Mouse (Mus musculus): Measurements from ENCODE around the gene Podxl2. TPM values are rescaled to one million over a fixed set of nuclear protein-coding genes. Genes with fewer than 3 reads are reported as not detected.

The Podxl2 gene
- polyA plus RNA-seq, 1 experiment = 12.5 TPM

DNA sequence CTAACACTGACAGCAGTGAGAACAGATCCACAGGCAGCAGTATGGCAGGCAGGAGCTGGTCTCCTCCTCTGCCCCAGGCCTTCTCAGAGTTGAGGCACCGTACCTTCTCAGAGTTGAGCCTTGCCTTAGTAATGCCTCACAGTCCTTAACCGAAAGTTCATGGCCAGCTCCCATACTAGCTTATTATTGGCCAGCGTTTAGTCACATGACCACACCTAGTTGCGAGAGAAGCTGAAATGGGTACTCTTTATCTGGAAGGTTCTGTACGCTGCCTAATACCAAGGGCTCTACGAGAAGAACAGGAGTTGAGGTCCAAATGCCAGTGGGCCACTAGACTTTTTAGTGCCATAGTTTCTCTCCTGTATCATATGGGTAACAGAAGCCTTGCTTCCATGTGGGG is 53.5 kb downstream of the Podxl2 start:
- Histone ChIP-seq H3K36me3 (ENCODE audit: control insufficient read depth, insufficient read depth, low read length) (no peaks in the 10 kb centered on the region), H3K27ac (ENCODE audit: insufficient read depth, low read depth, low read length) (no peak overlapping the region), H3K4me1 (ENCODE audit: control insufficient read depth, insufficient read depth, low read length) (peaks cover 6% of the 10 kb centered on the region; the same call in 1 of the 2 replicates), H3K27me3 (replicated peaks; ENCODE audit: control insufficient read depth, insufficient read depth, low read length) (no peaks in the 10 kb centered on the region), H3K4me3 (ENCODE audit: insufficient read depth, low read depth, low read length) (no peak overlapping the region)
- DNase-seq = no peak
- TF ChIP-seq CTCF (conservative IDR thresholded peaks at IDR 0.05; ENCODE audit: insufficient read depth, insufficient read length, low read depth, low read length) (no peak), POLR2A (IDR thresholded peaks at IDR 0.05; ENCODE audit: low read depth, low read length) (no peak)
- WGBS = 95% methylated on average over 6 of the region's 6 CpGs

DNA sequence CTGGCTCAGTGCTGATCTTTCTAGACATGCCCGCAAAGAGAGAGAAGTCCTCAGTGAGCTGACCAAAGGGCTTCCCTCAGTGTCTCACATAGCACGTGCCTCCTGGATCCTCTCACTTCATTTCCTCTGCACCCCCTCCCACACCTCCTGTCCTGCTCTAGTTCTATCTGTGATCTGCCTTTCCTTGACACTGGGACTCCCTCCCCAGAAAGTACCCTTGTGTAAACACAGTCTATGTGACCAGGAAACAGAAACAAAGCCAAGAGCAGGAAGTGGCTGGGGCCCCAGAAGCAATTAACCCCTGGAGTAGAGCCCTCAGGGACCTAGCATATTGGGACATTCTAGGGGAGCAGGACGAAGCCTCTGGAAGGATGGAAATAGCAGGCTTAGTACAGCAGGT is 54.0 kb downstream of the Podxl2 start:
- DNase-seq = peak; percentile 33
- Histone ChIP-seq H3K4me1 (ENCODE audit: control insufficient read depth, insufficient read depth, low read length) (peaks cover 6% of the 10 kb centered on the region; the same call in 1 of the 2 replicates), H3K36me3 (ENCODE audit: control insufficient read depth, insufficient read depth, low read length) (no peaks in the 10 kb centered on the region), H3K27me3 (replicated peaks; ENCODE audit: control insufficient read depth, insufficient read depth, low read length) (no peaks in the 10 kb centered on the region), H3K4me3 (ENCODE audit: insufficient read depth, low read depth, low read length) (no peak overlapping the region), H3K27ac (ENCODE audit: insufficient read depth, low read depth, low read length) (no peak overlapping the region)
- TF ChIP-seq POLR2A (IDR thresholded peaks at IDR 0.05; ENCODE audit: low read depth, low read length) = no peak
- TF ChIP-seq CTCF (conservative IDR thresholded peaks at IDR 0.05; ENCODE audit: insufficient read depth, insufficient read length, low read depth, low read length) = no peak
- WGBS = 35% methylated on average over 3 of the region's 3 CpGs

DNA sequence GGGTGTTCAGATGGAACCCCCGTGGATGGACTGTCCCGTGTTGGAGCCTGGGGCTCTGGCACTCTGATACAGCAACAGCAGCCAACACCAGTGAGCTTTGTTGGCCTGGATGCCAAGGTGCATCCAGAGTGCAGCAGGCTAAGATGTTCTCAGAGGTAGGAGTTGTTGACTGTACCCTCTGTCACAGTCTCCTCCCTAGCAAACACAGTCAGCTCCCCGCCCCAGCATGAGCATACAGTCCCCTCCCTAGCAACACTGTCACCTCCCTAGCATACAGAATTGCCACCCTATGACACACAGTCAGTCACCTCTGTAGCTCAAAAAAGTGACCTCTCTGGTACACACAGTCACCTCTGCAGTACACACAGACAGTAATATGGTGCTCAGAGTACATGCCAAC is 57.9 kb downstream of the Podxl2 start:
- no peak for DNase-seq
- H3K4me1 ChIP-seq (ENCODE audit: control insufficient read depth, insufficient read depth, low read length) = peaks cover 6% of the 10 kb centered on the region; the same call in 1 of the 2 replicates
- no peak overlapping the region for H3K4me3 ChIP-seq (ENCODE audit: insufficient read depth, low read depth, low read length)
- WGBS = 87% methylated on average over 3 of the region's 3 CpGs
- no peak overlapping the region for H3K27ac ChIP-seq (ENCODE audit: insufficient read depth, low read depth, low read length)
- TF ChIP-seq POLR2A (IDR thresholded peaks at IDR 0.05; ENCODE audit: low read depth, low read length) (no peak), CTCF (conservative IDR thresholded peaks at IDR 0.05; ENCODE audit: insufficient read depth, insufficient read length, low read depth, low read length) (no peak)
- no peaks in the 10 kb centered on the region for H3K36me3 ChIP-seq (ENCODE audit: control insufficient read depth, insufficient read depth, low read length)
- no peaks in the 10 kb centered on the region for H3K27me3 ChIP-seq (replicated peaks; ENCODE audit: control insufficient read depth, insufficient read depth, low read length)

DNA sequence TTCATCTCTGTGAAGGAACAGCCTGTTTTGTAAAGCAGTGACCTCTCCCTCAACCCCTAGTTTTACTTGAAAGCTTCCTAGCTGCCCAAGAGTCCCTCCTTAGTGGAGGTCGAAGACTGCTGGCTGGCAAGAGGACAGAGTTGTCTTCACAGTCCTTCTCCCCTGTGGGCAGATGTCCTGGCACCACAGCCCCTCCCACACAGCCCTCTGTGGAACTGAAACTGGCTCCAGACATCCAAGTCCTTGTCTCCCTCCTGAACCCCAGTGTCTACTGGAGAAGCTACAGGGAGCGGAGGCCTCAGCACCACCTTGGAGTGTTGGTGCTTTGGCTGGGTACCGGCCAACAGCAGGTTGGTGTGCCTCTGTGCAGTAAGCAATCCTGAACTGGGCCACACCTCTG is 59.4 kb downstream of the Podxl2 start:
- Histone ChIP-seq H3K4me3 (ENCODE audit: insufficient read depth, low read depth, low read length) (no peak overlapping the region), H3K27ac (ENCODE audit: insufficient read depth, low read depth, low read length) (no peak overlapping the region), H3K4me1 (ENCODE audit: control insufficient read depth, insufficient read depth, low read length) (no peaks in the 10 kb centered on the region), H3K27me3 (replicated peaks; ENCODE audit: control insufficient read depth, insufficient read depth, low read length) (no peaks in the 10 kb centered on the region), H3K36me3 (ENCODE audit: control insufficient read depth, insufficient read depth, low read length) (no peaks in the 10 kb centered on the region)
- WGBS = 86% methylated on average over 3 of the region's 3 CpGs
- TF ChIP-seq POLR2A (IDR thresholded peaks at IDR 0.05; ENCODE audit: low read depth, low read length) (no peak), CTCF (conservative IDR thresholded peaks at IDR 0.05; ENCODE audit: insufficient read depth, insufficient read length, low read depth, low read length) (no peak)
- DNase-seq = no peak

DNA sequence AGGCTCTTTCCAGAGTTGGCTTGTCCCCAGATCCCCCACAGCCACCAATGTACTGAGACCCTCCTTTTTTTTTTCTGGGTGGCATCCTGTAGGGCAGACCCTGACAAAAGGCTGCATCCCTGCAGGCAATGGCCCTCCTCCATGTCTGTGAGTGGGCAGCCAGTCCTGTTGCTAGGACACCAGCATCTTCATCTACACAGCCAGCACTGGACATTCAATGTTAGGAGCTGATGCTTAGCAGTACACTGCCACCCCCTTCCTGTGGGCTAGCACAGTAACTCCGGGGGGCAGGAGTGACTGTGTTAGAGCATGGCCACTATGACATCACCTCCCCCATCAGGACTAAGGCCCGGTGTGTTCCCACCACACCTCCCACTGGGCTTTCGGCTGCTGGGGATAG is 59.8 kb downstream of the Podxl2 start:
- H3K27ac ChIP-seq (ENCODE audit: insufficient read depth, low read depth, low read length) = no peak overlapping the region
- DNase-seq = no peak
- no peaks in the 10 kb centered on the region for H3K27me3 ChIP-seq (replicated peaks; ENCODE audit: control insufficient read depth, insufficient read depth, low read length)
- H3K4me1 ChIP-seq (ENCODE audit: control insufficient read depth, insufficient read depth, low read length) = no peaks in the 10 kb centered on the region
- no peak overlapping the region for H3K4me3 ChIP-seq (ENCODE audit: insufficient read depth, low read depth, low read length)
- WGBS = 87% methylated on average over 3 of the region's 3 CpGs
- TF ChIP-seq CTCF (conservative IDR thresholded peaks at IDR 0.05; ENCODE audit: insufficient read depth, insufficient read length, low read depth, low read length) = no peak
- TF ChIP-seq POLR2A (IDR thresholded peaks at IDR 0.05; ENCODE audit: low read depth, low read length) = no peak
- H3K36me3 ChIP-seq (ENCODE audit: control insufficient read depth, insufficient read depth, low read length) = no peaks in the 10 kb centered on the region

DNA sequence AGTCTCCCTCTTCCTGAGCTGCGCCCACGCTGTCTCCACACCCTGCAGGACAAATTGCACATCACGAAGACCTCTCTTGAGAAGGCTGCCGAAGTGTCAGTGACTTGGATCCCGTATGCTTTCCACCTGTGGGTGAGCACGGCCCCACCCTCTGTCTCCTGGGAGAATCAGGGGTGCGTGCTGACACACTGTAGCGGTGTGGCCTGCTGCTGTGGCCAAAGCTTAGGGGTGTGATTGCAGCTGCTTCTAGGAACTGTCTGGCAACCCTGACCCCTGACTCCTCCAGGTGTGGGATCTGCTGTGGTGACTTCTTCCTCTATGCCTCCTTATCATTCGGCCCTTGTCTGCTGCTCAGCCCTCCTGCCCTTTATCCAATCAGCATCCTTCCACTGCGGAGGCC is 61.0 kb downstream of the Podxl2 start:
- Histone ChIP-seq H3K4me1 (ENCODE audit: control insufficient read depth, insufficient read depth, low read length) (no peaks in the 10 kb centered on the region), H3K4me3 (ENCODE audit: insufficient read depth, low read depth, low read length) (no peak overlapping the region), H3K27ac (ENCODE audit: insufficient read depth, low read depth, low read length) (no peak overlapping the region), H3K36me3 (ENCODE audit: control insufficient read depth, insufficient read depth, low read length) (no peaks in the 10 kb centered on the region), H3K27me3 (replicated peaks; ENCODE audit: control insufficient read depth, insufficient read depth, low read length) (no peaks in the 10 kb centered on the region)
- TF ChIP-seq POLR2A (IDR thresholded peaks at IDR 0.05; ENCODE audit: low read depth, low read length) (no peak), CTCF (conservative IDR thresholded peaks at IDR 0.05; ENCODE audit: insufficient read depth, insufficient read length, low read depth, low read length) (no peak)
- WGBS = 88% methylated on average over 10 of the region's 10 CpGs
- DNase-seq = no peak

DNA sequence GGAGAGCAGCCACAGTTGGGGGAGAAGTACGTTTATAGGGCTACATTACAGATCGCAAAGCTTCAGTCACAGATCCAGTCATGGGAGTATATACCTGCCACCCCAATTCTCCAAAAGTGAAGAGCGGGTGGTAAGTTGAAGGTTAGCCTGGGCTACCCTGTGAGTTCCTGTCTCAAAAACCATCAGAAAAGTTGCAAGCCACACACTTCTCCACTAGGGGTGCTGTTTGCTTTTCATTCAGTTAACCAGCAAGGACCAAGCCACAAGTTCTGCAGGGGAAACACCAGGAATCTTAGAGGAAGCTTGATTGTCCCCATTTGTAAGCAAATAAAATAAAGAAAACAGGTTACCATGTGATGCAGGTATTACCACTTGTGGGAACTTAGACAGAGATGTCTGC is 62.0 kb downstream of the Podxl2 start:
- TF ChIP-seq POLR2A (IDR thresholded peaks at IDR 0.05; ENCODE audit: low read depth, low read length) (no peak), CTCF (conservative IDR thresholded peaks at IDR 0.05; ENCODE audit: insufficient read depth, insufficient read length, low read depth, low read length) (peak; percentile 51)
- peak; percentile 64 for DNase-seq
- H3K36me3 ChIP-seq (ENCODE audit: control insufficient read depth, insufficient read depth, low read length) = no peaks in the 10 kb centered on the region
- 82% methylated on average over 3 of the region's 3 CpGs for WGBS
- no peak overlapping the region for H3K4me3 ChIP-seq (ENCODE audit: insufficient read depth, low read depth, low read length)
- H3K4me1 ChIP-seq (ENCODE audit: control insufficient read depth, insufficient read depth, low read length) = no peaks in the 10 kb centered on the region
- H3K27ac ChIP-seq (ENCODE audit: insufficient read depth, low read depth, low read length) = no peak overlapping the region
- H3K27me3 ChIP-seq (replicated peaks; ENCODE audit: control insufficient read depth, insufficient read depth, low read length) = no peaks in the 10 kb centered on the region

Measured in kidney, adult 2 months (tissue).